Mouse (Mus musculus): ENCODE measurements around the gene Magea6. TPM values are rescaled to one million over a fixed set of nuclear protein-coding genes. Genes with fewer than 3 reads are reported as not detected.
"Not testable (repeated sequence)": the region's sequence is repeated elsewhere in the genome, so short reads cannot be mapped to it uniquely, and the experiment has no call there.

The Magea6 gene
- not detected in 2 replicates for polyA plus RNA-seq (2015; fragmentation: Nextera tagmentation; extraction: Ambion mirVana)

GRCm38 (mm10) chrX:154935887-154936286 is at the start of gene Magea6:
Magea6 (minus strand) TSS chrX:154935987.
- not testable (repeated sequence) for H3K9me3 ChIP-seq (replicated peaks; ENCODE audit: control insufficient read depth, low read length, poor library complexity, severe bottlenecking); H3K4me2 ChIP-seq (ENCODE audit: low read length); H3K27me3 ChIP-seq (ENCODE audit: control insufficient read depth, insufficient read depth, low read depth, low read length); H3K9ac ChIP-seq (ENCODE audit: low read depth, low read length); H3K4me3 ChIP-seq (ENCODE audit: low read depth, low read length); H3K36me3 ChIP-seq (ENCODE audit: control insufficient read depth, insufficient read depth, low read length); ATAC-seq; H3K27ac ChIP-seq (ENCODE audit: low read length); H3K4me1 ChIP-seq (ENCODE audit: control insufficient read depth, insufficient read depth, low read length)
- WGBS: 71% methylated on average over 1 of the region's 1 CpGs

- not testable (repeated sequence) for H3K4me3 ChIP-seq (ENCODE audit: low read depth, low read length); H3K27me3 ChIP-seq (ENCODE audit: control insufficient read depth, insufficient read depth, low read depth, low read length); H3K27ac ChIP-seq (ENCODE audit: low read length); H3K4me1 ChIP-seq (ENCODE audit: control insufficient read depth, insufficient read depth, low read length); H3K36me3 ChIP-seq (ENCODE audit: control insufficient read depth, insufficient read depth, low read length); H3K9ac ChIP-seq (ENCODE audit: low read depth, low read length); H3K4me2 ChIP-seq (ENCODE audit: low read length); ATAC-seq; H3K9me3 ChIP-seq (replicated peaks; ENCODE audit: control insufficient read depth, low read length, poor library complexity, severe bottlenecking)
- 40% methylated on average over 1 of the region's 1 CpGs for WGBS
Observed at GRCm38 (mm10) chrX:154949405-154949804, 13.6 kb upstream of the Magea6 start, which contains the start of gene Magea3. Magea3 (minus strand) TSS chrX:154949505.

- not testable (repeated sequence) for ATAC-seq; H3K4me1 ChIP-seq (ENCODE audit: control insufficient read depth, insufficient read depth, low read length); H3K4me3 ChIP-seq (ENCODE audit: low read depth, low read length); H3K9me3 ChIP-seq (replicated peaks; ENCODE audit: control insufficient read depth, low read length, poor library complexity, severe bottlenecking); H3K4me2 ChIP-seq (ENCODE audit: low read length); H3K27ac ChIP-seq (ENCODE audit: low read length); H3K9ac ChIP-seq (ENCODE audit: low read depth, low read length); H3K27me3 ChIP-seq (ENCODE audit: control insufficient read depth, insufficient read depth, low read depth, low read length); H3K36me3 ChIP-seq (ENCODE audit: control insufficient read depth, insufficient read depth, low read length)
- 89% methylated on average over 3 of the region's 3 CpGs for WGBS
Observed at GRCm38 (mm10) chrX:154890167-154890566, 45.6 kb downstream of the Magea6 start, which contains the start of gene Cldn34b1. Cldn34b1 (minus strand) TSS chrX:154890267.

Other genes starting within 250 kb of the Magea6 start
- gene Cldn34b1, start 45.7 kb downstream of the Magea6 start, polyA plus RNA-seq (2015; fragmentation: Nextera tagmentation; extraction: Ambion mirVana): not detected in 2 replicates
- gene Magea3, start 13.5 kb upstream of the Magea6 start, polyA plus RNA-seq (2015; fragmentation: Nextera tagmentation; extraction: Ambion mirVana): not detected in 2 replicates
- not detected in 2 replicates for gene Magea8, start 59.9 kb upstream of the Magea6 start, polyA plus RNA-seq (2015; fragmentation: Nextera tagmentation; extraction: Ambion mirVana)
- gene Magea5, start 127.2 kb upstream of the Magea6 start, polyA plus RNA-seq (2015; fragmentation: Nextera tagmentation; extraction: Ambion mirVana): not detected in 2 replicates
- not detected in 2 replicates for gene Magea1, start 153.8 kb upstream of the Magea6 start, polyA plus RNA-seq (2015; fragmentation: Nextera tagmentation; extraction: Ambion mirVana)
- gene Magea2, start 157.7 kb upstream of the Magea6 start, polyA plus RNA-seq (2015; fragmentation: Nextera tagmentation; extraction: Ambion mirVana): not detected in 2 replicates
- gene Cldn34b2, start 192.4 kb upstream of the Magea6 start, polyA plus RNA-seq (2015; fragmentation: Nextera tagmentation; extraction: Ambion mirVana): not detected in 2 replicates